Mouse (Mus musculus): Measurements from ENCODE around the gene Aif1l. TPM values are rescaled to one million over a fixed set of nuclear protein-coding genes. Genes with fewer than 3 reads are reported as not detected.

The Aif1l gene
- polyA plus RNA-seq, 1 experiment from 2014 or later, result 65.8 TPM

DNA sequence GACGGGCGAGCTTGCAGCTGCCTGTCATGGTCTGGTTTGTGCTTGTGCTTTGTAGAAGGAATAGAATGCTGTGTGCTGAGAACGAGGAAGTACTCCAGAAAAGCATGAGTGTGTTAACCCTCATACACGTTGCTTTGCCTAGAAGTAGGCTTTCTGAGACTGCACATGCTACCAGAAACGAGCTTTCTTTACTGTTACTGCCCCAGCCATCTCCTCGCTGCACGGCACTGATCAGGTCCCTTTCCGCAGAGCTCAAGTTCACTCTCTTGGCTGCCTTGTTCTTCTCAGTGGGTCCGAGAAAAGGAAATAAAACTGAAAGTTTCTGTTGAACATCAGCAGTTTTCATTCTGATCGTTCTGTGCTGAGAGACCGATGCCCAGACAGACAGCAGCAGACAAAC lies 58.8 kb downstream of the Aif1l start:
- no peak overlapping the region for H3K9ac ChIP-seq
- no peak overlapping the region for H3K4me3 ChIP-seq
- no peak overlapping the region for H3K4me2 ChIP-seq
- 88% methylated on average over 11 of the region's 11 CpGs for WGBS
- H3K36me3 ChIP-seq, result peaks cover 94% of the 10 kb centered on the region
- H3K27me3 ChIP-seq (replicated peaks), result no peaks in the 10 kb centered on the region
- H3K27ac ChIP-seq (replicated peaks), result no peak overlapping the region
- no peaks in the 10 kb centered on the region for H3K4me1 ChIP-seq
- no peak for ATAC-seq (ENCODE audit: extremely low read depth, insufficient number of reproducible peaks, low FRiP score, low TSS enrichment)
- H3K9me3 ChIP-seq, result no peaks in the 10 kb centered on the region

DNA sequence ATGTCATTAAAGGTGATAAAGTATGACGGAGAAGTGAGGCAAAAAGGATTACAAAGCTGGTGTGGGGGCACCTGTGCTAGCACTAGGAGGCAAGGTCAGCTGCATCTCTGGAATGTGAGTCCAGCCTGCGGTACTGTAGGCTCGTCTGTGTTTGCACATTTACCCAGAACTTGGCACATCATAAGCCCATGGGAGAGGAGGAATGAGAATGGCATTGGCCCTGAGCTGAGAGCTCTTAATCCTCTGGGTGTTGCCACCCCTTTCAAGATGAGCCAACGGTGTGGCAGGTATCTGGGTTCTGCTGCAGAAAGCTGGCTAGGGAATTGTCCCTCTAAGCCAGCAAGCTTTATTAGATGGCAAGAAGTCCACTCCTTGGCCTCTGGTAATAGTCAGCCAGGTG lies 69.8 kb downstream of the Aif1l start:
- Histone ChIP-seq H3K4me1 (no peaks in the 10 kb centered on the region), H3K9ac (no peak overlapping the region), H3K27me3 (replicated peaks) (no peaks in the 10 kb centered on the region), H3K4me3 (no peak overlapping the region), H3K9me3 (no peaks in the 10 kb centered on the region), H3K27ac (replicated peaks) (no peak overlapping the region), H3K4me2 (no peak overlapping the region), H3K36me3 (peaks cover 96% of the 10 kb centered on the region)
- ATAC-seq (ENCODE audit: extremely low read depth, insufficient number of reproducible peaks, low FRiP score, low TSS enrichment), result no peak
- 72% methylated on average over 4 of the region's 4 CpGs for WGBS

- Histone ChIP-seq H3K4me2 (no peak overlapping the region), H3K4me3 (no peak overlapping the region), H3K9ac (no peak overlapping the region), H3K9me3 (no peaks in the 10 kb centered on the region), H3K36me3 (peaks cover 96% of the 10 kb centered on the region), H3K27ac (replicated peaks) (no peak overlapping the region), H3K4me1 (no peaks in the 10 kb centered on the region), H3K27me3 (replicated peaks) (no peaks in the 10 kb centered on the region)
- no peak for ATAC-seq (ENCODE audit: extremely low read depth, insufficient number of reproducible peaks, low FRiP score, low TSS enrichment)
- 86% methylated on average over 5 of the region's 5 CpGs for WGBS
Measured at GRCm38 (mm10) chr2:32020229-32020628, 70.3 kb downstream of the Aif1l start.

Other genes with a start within 250 kb of the Aif1l start
- 0.05 and 0.09 TPM in 2 replicates for gene Qrfp, start 139.6 kb upstream of the Aif1l start, polyA plus RNA-seq (2015; fragmentation: Nextera tagmentation; extraction: Ambion mirVana)
- gene Fibcd1, start 104.1 kb upstream of the Aif1l start, polyA plus RNA-seq (2015; fragmentation: Nextera tagmentation; extraction: Ambion mirVana), result 0.08 TPM in 1 of 2 replicates, not detected in the other
- gene Lamc3, start 62.8 kb upstream of the Aif1l start, polyA plus RNA-seq (2015; fragmentation: Nextera tagmentation; extraction: Ambion mirVana), result 0.32 and 0.43 TPM in 2 replicates
- 58.1 and 61.3 TPM in 2 replicates for gene Nup214, start 24.3 kb downstream of the Aif1l start, polyA plus RNA-seq (2015; fragmentation: Nextera tagmentation; extraction: Ambion mirVana)
- 29.3 and 32.8 TPM in 2 replicates for gene Fam78a, start 134.7 kb downstream of the Aif1l start, polyA plus RNA-seq (2015; fragmentation: Nextera tagmentation; extraction: Ambion mirVana)
- gene Plpp7, start 145.4 kb downstream of the Aif1l start, polyA plus RNA-seq (2015; fragmentation: Nextera tagmentation; extraction: Ambion mirVana), result 13.9 and 14.2 TPM in 2 replicates
- gene Prrc2b, start 200.9 kb downstream of the Aif1l start, polyA plus RNA-seq (2015; fragmentation: Nextera tagmentation; extraction: Ambion mirVana), result 24.5 and 25.1 TPM in 2 replicates

Measured in heart, embryonic 13.5 days (tissue).